In genomic region chr14:47820571-47821143, GRCm38 (mm10) we compare ENCODE assay signal across 13 mouse cellular contexts.
DNase-seq lines count a peak whose midpoint lies in the region; ATAC-seq and TF ChIP-seq lines count a peak whose summit lies in the region.
"Had no signal": no experiment of that assay in that cellular context is flagged by ENCODE, and none has a peak within 500 bp of the region (broad histone marks: within the 10 kb centered on the region; RNA-seq: fewer than 3 reads in every experiment).

No protein-coding gene starts in this region.

- no peak overlapping the region for H3K4me2 ChIP-seq in forebrain, embryonic 14.5 days (ENCODE audit: low read length)
- no peak overlapping the region for H3K4me2 ChIP-seq in forebrain, embryonic 11.5 days (ENCODE audit: low read depth, low read length, severe bottlenecking)
- H3K4me2 ChIP-seq: liver, embryonic 13.5 days had no signal

- no peaks in the 10 kb centered on the region for H3K27me3 ChIP-seq in forebrain, embryonic 14.5 days (replicated peaks; ENCODE audit: control insufficient read depth, insufficient read depth, low read length)
- no peaks in the 10 kb centered on the region for H3K27me3 ChIP-seq in forebrain, embryonic 11.5 days (ENCODE audit: control insufficient read depth, insufficient read depth, low read length)
- peaks cover 4% of the 10 kb centered on the region for H3K27me3 ChIP-seq in E14TG2a.4 (ENCODE audit: insufficient read depth, low read length)
- H3K27me3 ChIP-seq: liver, embryonic 13.5 days had no signal

- peak; percentile 81 for DNase-seq in forebrain, embryonic 14.5 days (ENCODE audit: low spot score)
- DNase-seq in forebrain, embryonic 11.5 days (ENCODE audit: low spot score) = no peak
- DNase-seq in lung, postnatal 10 days = peak; percentile 30
- no peak for DNase-seq in lung, adult 18-20 months
- no peak for DNase-seq in embryo, embryonic 9.5 days (ENCODE audit: extremely low spot score)
- no peak for DNase-seq in kidney, postnatal 10 days
- DNase-seq: adrenal gland, postnatal 36 days; liver, embryonic 13.5 days had no signal

- H3K9ac ChIP-seq in forebrain, embryonic 14.5 days (ENCODE audit: low read length) = no peak overlapping the region
- H3K9ac ChIP-seq in forebrain, embryonic 11.5 days (ENCODE audit: low read length) = no peak overlapping the region
- H3K9ac ChIP-seq: liver, embryonic 13.5 days had no signal

- no peak overlapping the region for H3K27ac ChIP-seq in forebrain, embryonic 14.5 days (ENCODE audit: low read depth, low read length)
- H3K27ac ChIP-seq in forebrain, embryonic 11.5 days (ENCODE audit: low read depth, low read length) = no peak overlapping the region
- H3K27ac ChIP-seq: liver, embryonic 13.5 days; macrophage had no signal

- peaks cover 4% of the 10 kb centered on the region for H3K4me1 ChIP-seq in forebrain, embryonic 14.5 days (ENCODE audit: control insufficient read depth, insufficient read depth, low read length)
- H3K4me1 ChIP-seq in forebrain, embryonic 11.5 days (replicated peaks; ENCODE audit: control insufficient read depth, insufficient read depth, low read length) = no peaks in the 10 kb centered on the region
- peaks cover 23% of the 10 kb centered on the region for H3K4me1 ChIP-seq in E14TG2a.4 (replicated peaks; ENCODE audit: low read depth, low read length)

- WGBS in forebrain, embryonic 14.5 days = 70% methylated on average over 13 of the region's 13 CpGs
- WGBS in forebrain, embryonic 11.5 days = 84% methylated on average over 13 of the region's 13 CpGs

- H3K4me3 ChIP-seq in forebrain, embryonic 14.5 days (ENCODE audit: low read depth, low read length) = no peak overlapping the region
- H3K4me3 ChIP-seq in forebrain, embryonic 11.5 days (ENCODE audit: low read depth, low read length) = no peak overlapping the region
- H3K4me3 ChIP-seq in E14TG2a.4 (replicated peaks; ENCODE audit: low read length) = peak overlapping the region; percentile 46
- H3K4me3 ChIP-seq: liver, embryonic 13.5 days had no signal

- TF ChIP-seq CTCF in E14TG2a.4 (conservative IDR thresholded peaks at IDR 0.05; ENCODE audit: low read length) = no peak

- no peaks in the 10 kb centered on the region for H3K36me3 ChIP-seq in forebrain, embryonic 14.5 days (ENCODE audit: control insufficient read depth, insufficient read depth, low read length)
- no peaks in the 10 kb centered on the region for H3K36me3 ChIP-seq in forebrain, embryonic 11.5 days (ENCODE audit: control insufficient read depth, insufficient read depth, low read length)
- no peaks in the 10 kb centered on the region for H3K36me3 ChIP-seq in E14TG2a.4 (ENCODE audit: insufficient read depth, low read length)
- H3K36me3 ChIP-seq: liver, embryonic 13.5 days had no signal

- ATAC-seq in forebrain, embryonic 14.5 days = peak; percentile 69; the same call in 1 of the 2 replicates
- ATAC-seq in forebrain, embryonic 11.5 days (replicated peaks; ENCODE audit: low FRiP score) = no peak
- ATAC-seq in granulocyte monocyte progenitor cell, adult 5-6 weeks (replicated peaks; ENCODE audit: poor library complexity, severe bottlenecking) = peak; percentile 52
- ATAC-seq: activated CD4-positive, CD25-positive, alpha-beta regulatory T cell, adult 4 months; inflammation-experienced regulatory T-cells, adult 6 months had no signal

- no peaks in the 10 kb centered on the region for H3K9me3 ChIP-seq in forebrain, embryonic 14.5 days (replicated peaks; ENCODE audit: control insufficient read depth, low read length)
- no peaks in the 10 kb centered on the region for H3K9me3 ChIP-seq in forebrain, embryonic 11.5 days (ENCODE audit: control insufficient read depth, low read length)
- H3K9me3 ChIP-seq in E14TG2a.4 (ENCODE audit: low read length) = no peaks in the 10 kb centered on the region; the same call in 1 of the 2 replicates
- H3K9me3 ChIP-seq: liver, embryonic 13.5 days had no signal

Comparison
In these comparisons a context has a peak if more than half of its experiments do, and no peak if none do; other contexts are left out.
1. DNase-seq: peak in forebrain, embryonic 14.5 days (single experiment) and lung, postnatal 10 days (single experiment); none in forebrain, embryonic 11.5 days (single experiment), lung, adult 18-20 months (0 of 2), embryo, embryonic 9.5 days (single experiment) and kidney, postnatal 10 days (single experiment).